Mouse (Mus musculus) heart, adult 18-20 months (tissue): ENCODE measurements at regions not wholly inside any gene's neighbourhood (a gene's known extent, or its start where the extent isn't known, plus 50 kb on each side); places are given as distances from the start of the nearest gene placed in this dataset.
"Not testable (repeated sequence)": the region's sequence is repeated elsewhere in the genome, so short reads cannot be mapped to it uniquely, and the experiment has no call there.

Experiments
- DNase-seq, 2 experiments: peaks; one replicate each; pipeline ENCODE4 v3.0.0; 2021 to 2022; ENCODE audit warnings: mixed read lengths in 1 of 2

GRCm38 (mm10) chr13:52205951-52206350, 325.1 kb downstream of the Diras2 start:
- DNase-seq = no peak

- DNase-seq = no peak
Measured at GRCm38 (mm10) chr13:52216343-52216742, 314.7 kb downstream of the Diras2 start.

- DNase-seq = no peak
Measured at GRCm38 (mm10) chr13:52217066-52217465, 314.0 kb downstream of the Diras2 start.

- DNase-seq = no peak
Measured at GRCm38 (mm10) chr13:52217741-52218140, 313.3 kb downstream of the Diras2 start.

GRCm38 (mm10) chr13:52222315-52223097, 308.6 kb downstream of the Diras2 start:
- peak; percentile 25 to 35 for DNase-seq

- DNase-seq = peak; percentile 51 to 62
Measured at GRCm38 (mm10) chr13:52223098-52223962, 307.7 kb downstream of the Diras2 start.

- DNase-seq = peak; percentile 56 to 67
Measured at GRCm38 (mm10) chr13:52233971-52234370, 297.1 kb downstream of the Diras2 start.

GRCm38 (mm10) chr13:52236105-52236504, 295.0 kb downstream of the Diras2 start:
- DNase-seq = peak; percentile 69 to 73

- no peak for DNase-seq
Measured at GRCm38 (mm10) chr13:52239563-52239962, 291.5 kb downstream of the Diras2 start.

GRCm38 (mm10) chr13:52241761-52242160, 289.3 kb downstream of the Diras2 start:
- no peak for DNase-seq

- DNase-seq = no peak
Measured at GRCm38 (mm10) chr13:52249492-52249891, 281.6 kb downstream of the Diras2 start.

- DNase-seq = no peak
Measured at GRCm38 (mm10) chr13:52250371-52250770, 280.7 kb downstream of the Diras2 start.

GRCm38 (mm10) chr13:52252303-52252702, 278.8 kb downstream of the Diras2 start:
- no peak for DNase-seq

GRCm38 (mm10) chr13:52252726-52253125, 278.4 kb downstream of the Diras2 start:
- not testable (repeated sequence) for DNase-seq

GRCm38 (mm10) chr13:52253138-52253537, 277.9 kb downstream of the Diras2 start:
- DNase-seq = peak; percentile 10 to 56

GRCm38 (mm10) chr13:52254185-52254584, 276.9 kb downstream of the Diras2 start:
- DNase-seq = peak; percentile 24 to 57

- DNase-seq = no peak
Measured at GRCm38 (mm10) chr13:52255697-52256096, 275.4 kb downstream of the Diras2 start.

GRCm38 (mm10) chr13:52258373-52258772, 272.7 kb downstream of the Diras2 start:
- DNase-seq = no peak

- no peak for DNase-seq
Measured at GRCm38 (mm10) chr13:52262949-52263550, 268.0 kb downstream of the Diras2 start.

- peak; percentile 39 to 40 for DNase-seq
Measured at GRCm38 (mm10) chr13:52268279-52268678, 262.8 kb downstream of the Diras2 start.

GRCm38 (mm10) chr13:52273502-52274246, 257.4 kb downstream of the Diras2 start:
- no peak for DNase-seq

GRCm38 (mm10) chr13:52275196-52275595, 255.9 kb downstream of the Diras2 start:
- no peak for DNase-seq
